Mouse (Mus musculus) thymus, postnatal 10 days (tissue): ENCODE measurements at regions not wholly inside any gene's neighbourhood (a gene's known extent, or its start where the extent isn't known, plus 50 kb on each side); places are given as distances from the start of the nearest gene placed in this dataset.

Source experiments
- DNase-seq, 2 experiments: peaks; one replicate each; pipeline ENCODE4 v3.0.0; 2021; ENCODE audit warnings: low spot score in 2 of 2

DNA sequence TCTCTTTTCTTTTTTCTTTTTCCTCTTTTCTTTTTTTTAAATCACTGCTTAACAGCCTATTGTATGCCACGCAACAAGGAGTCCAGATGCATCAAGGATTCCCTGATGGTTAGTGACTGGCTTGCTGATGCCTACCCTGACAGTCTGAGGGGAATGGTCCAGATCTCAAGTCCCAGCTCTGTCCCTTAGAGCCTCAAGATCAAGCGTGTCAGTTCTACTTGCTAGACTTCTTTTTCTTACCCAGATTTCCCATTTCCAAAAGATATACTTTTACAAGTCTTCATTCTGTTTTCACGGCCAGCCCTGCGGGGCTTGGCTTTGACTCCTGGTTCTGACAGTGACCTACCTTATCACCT is 68.1 kb upstream of the Il12b start:
- DNase-seq, result no peak

DNA sequence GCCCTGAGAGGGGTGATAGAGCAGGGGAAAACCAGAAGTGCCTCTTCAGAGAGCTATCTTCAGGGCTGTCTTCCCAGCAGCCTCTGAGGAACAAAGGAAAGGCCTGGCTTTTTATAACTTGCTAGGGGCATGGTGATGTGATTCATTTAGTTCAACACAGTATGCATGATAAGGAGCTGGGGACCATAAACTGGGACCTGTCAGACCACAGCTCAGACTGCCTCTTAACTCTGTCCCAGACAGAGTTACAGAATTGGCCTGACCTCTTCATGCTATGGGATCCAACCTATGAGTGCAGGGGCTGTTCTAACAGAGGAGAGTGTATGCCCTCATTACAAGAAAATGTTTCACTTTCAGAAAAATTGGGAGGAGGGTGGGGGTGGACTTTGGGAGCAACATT is 59.3 kb upstream of the Il12b start:
- no peak for DNase-seq

DNA sequence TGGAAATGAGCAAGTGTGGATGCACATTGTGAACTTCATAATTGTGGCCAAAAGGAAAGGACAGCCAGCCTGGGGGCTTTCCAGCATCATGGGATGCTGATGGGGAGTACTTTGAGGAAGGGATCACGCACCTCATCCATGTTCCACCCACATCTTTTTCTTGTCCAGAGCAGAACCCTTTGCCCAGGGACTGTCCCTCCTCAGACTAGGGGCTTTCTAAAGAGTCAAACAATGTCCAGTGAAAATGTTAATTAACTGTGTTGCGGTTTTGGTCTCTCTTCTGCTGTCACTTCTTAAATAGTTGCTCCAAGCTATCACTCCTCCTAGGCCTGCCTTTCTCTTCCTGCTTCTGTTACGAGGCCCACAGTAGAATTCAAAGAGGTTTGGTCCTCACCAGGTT is 51.6 kb upstream of the Il12b start:
- DNase-seq, result no peak

DNA sequence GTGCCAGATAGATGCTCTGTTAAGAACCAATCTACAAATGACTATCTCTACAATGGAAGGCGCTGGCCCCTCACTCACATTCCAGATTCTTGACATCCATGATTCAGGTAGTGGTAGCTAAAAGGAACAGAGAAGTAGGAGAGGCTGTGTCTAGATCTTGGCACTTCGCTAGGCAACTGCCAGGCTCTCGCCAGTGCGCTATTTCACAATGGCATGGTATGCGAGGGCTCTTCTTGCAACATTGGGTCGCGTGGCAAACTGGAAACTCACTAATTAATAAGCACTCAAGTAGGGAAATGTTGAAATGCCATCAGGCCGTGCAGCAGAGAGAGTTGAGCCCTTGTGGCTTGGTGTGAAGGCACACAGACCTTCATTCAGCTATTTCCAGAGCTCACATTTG is 50.3 kb upstream of the Il12b start:
- no peak for DNase-seq
